Mouse (Mus musculus) intestine, embryonic 14.5 days (tissue): Measurements from ENCODE around the gene Slc26a10. TPM values are rescaled to one million over a fixed set of nuclear protein-coding genes. Genes with fewer than 3 reads are reported as not detected.
"Not testable (repeated sequence)": the region's sequence is repeated elsewhere in the genome, so short reads cannot be mapped to it uniquely, and the experiment has no call there.

Experiments used
- ATAC-seq: fragments of 200-750 bp; cut with Nextera tagmentation; replicated peaks from 2 replicates; pipeline ENCODE4 v1.8.0; 2017; ENCODE audit warnings: low read depth, moderate number of reproducible peaks, moderate TSS enrichment, moderate library complexity; ENCODE audit not compliant: low FRiP score, low TSS enrichment
- DNase-seq: peaks from one replicate; pipeline ENCODE4 v3.0.0-alpha.2; 2018; ENCODE audit warnings: low spot score
- H3K27ac ChIP-seq: fragments of 300-500 bp; sonication (generic); 2 replicates; pipeline ENCODE4 v1.5.1; 2014; ENCODE audit warnings: low read depth, mild to moderate bottlenecking, control low read depth
- H3K27me3 ChIP-seq: fragments of 300-500 bp; sonication (generic); replicated peaks from 2 replicates; pipeline ENCODE4 v1.6.1; 2014; ENCODE audit warnings: low read length, control low read depth; ENCODE audit not compliant: control insufficient read depth, insufficient read depth
- H3K36me3 ChIP-seq: fragments of 300-500 bp; sonication (generic); 2 replicates; pipeline ENCODE4 v1.6.1; 2014; ENCODE audit warnings: low read length, control low read depth; ENCODE audit not compliant: control insufficient read depth, insufficient read depth
- H3K4me1 ChIP-seq: fragments of 300-500 bp; sonication (generic); replicated peaks from 2 replicates; pipeline ENCODE4 v1.6.1; 2014; ENCODE audit warnings: low read length, control low read depth, mixed read lengths; ENCODE audit not compliant: control insufficient read depth, insufficient read depth
- H3K4me2 ChIP-seq: fragments of 300-500 bp; sonication (generic); 2 replicates; pipeline ENCODE4 v1.6.1; 2014; ENCODE audit warnings: low read length
- H3K4me3 ChIP-seq: fragments of 300-500 bp; sonication (generic); 2 replicates; pipeline ENCODE4 v1.5.1; 2014; ENCODE audit warnings: low read depth, low read length, control low read depth, mixed read lengths
- H3K9ac ChIP-seq: fragments of 300-500 bp; sonication (generic); 2 replicates; pipeline ENCODE4 v1.6.1; 2014; ENCODE audit warnings: mild to moderate bottlenecking, low read length
- H3K9me3 ChIP-seq: fragments of 300-500 bp; sonication (generic); 2 replicates; pipeline ENCODE4 v1.6.1; 2016; ENCODE audit warnings: low read length, control low read depth; ENCODE audit not compliant: control insufficient read depth
- WGBS: fragments of 180-500 bp; shearing (Covaris S2); extraction: QIAGEN DNeasy Blood & Tissue Kit; methylation state at CpG from one replicate; pipeline ENCODE4 v1.1.7; 2014; 5-methylcytosine and 5-hydroxymethylcytosine counted together
- polyA plus RNA-seq: library from polyadenylated mRNA; unstranded; fragments of >200 nt; fragmentation: Nextera tagmentation; extraction: Ambion mirVana; gene quantifications from 2 replicates; pipeline ENCODE4 v1.2.1, GENCODE M21; 2014

The Slc26a10 gene
- polyA plus RNA-seq, 1 experiment from 2014 or later = 1.3 TPM

GRCm38 (mm10) chr10:127135118-127135836 lies 45.2 kb downstream of the Slc26a10 start:
- H3K4me2 ChIP-seq = no peak overlapping the region
- no peak overlapping the region for H3K9ac ChIP-seq
- no peaks in the 10 kb centered on the region for H3K36me3 ChIP-seq
- no peak overlapping the region for H3K4me3 ChIP-seq
- no peaks in the 10 kb centered on the region for H3K9me3 ChIP-seq
- ATAC-seq (no peak), DNase-seq (no peak)
- WGBS = 41% methylated on average over 8 of the region's 8 CpGs
- H3K27ac ChIP-seq = no peak overlapping the region
- no peaks in the 10 kb centered on the region for H3K27me3 ChIP-seq
- no peaks in the 10 kb centered on the region for H3K4me1 ChIP-seq

GRCm38 (mm10) chr10:127134394-127135035 lies 45.9 kb downstream of the Slc26a10 start:
- H3K27ac ChIP-seq = not testable (repeated sequence)

GRCm38 (mm10) chr10:127132469-127132868 lies 48.0 kb downstream of the Slc26a10 start:
- H3K27me3 ChIP-seq = no peaks in the 10 kb centered on the region
- H3K4me3 ChIP-seq = no peak overlapping the region
- H3K9ac ChIP-seq = no peak overlapping the region
- WGBS = 50% methylated on average over 5 of the region's 5 CpGs
- ATAC-seq = peak; percentile 67
- DNase-seq = no peak
- no peaks in the 10 kb centered on the region for H3K4me1 ChIP-seq
- no peaks in the 10 kb centered on the region for H3K36me3 ChIP-seq
- no peak overlapping the region for H3K4me2 ChIP-seq
- H3K27ac ChIP-seq = peak overlapping the region; percentile 29; the same call in 1 of the 2 replicates
- H3K9me3 ChIP-seq = no peaks in the 10 kb centered on the region

More at GRCm38 (mm10) chr10:127134394-127135035, 45.9 kb downstream of the Slc26a10 start:
- not testable (repeated sequence) for H3K36me3 ChIP-seq, H3K27me3 ChIP-seq, H3K9me3 ChIP-seq, H3K4me3 ChIP-seq, ATAC-seq, H3K9ac ChIP-seq, H3K4me2 ChIP-seq, DNase-seq, H3K4me1 ChIP-seq
- 71% methylated on average over 3 of the region's 3 CpGs for WGBS

- Histone ChIP-seq H3K9ac (no peak overlapping the region), H3K4me1 (no peaks in the 10 kb centered on the region)
- no peak for ATAC-seq
Observed at GRCm38 (mm10) chr10:127129431-127129830, 51.0 kb downstream of the Slc26a10 start.

GRCm38 (mm10) chr10:127127711-127128279 lies 52.6 kb downstream of the Slc26a10 start:
- Histone ChIP-seq H3K4me1 (peaks cover 6% of the 10 kb centered on the region; the same call in 1 of the 2 replicates), H3K9ac (no peak overlapping the region), H3K4me3 (no peak overlapping the region), H3K27me3 (no peaks in the 10 kb centered on the region), H3K9me3 (no peaks in the 10 kb centered on the region), H3K27ac (no peak overlapping the region), H3K4me2 (no peak overlapping the region), H3K36me3 (no peaks in the 10 kb centered on the region)
- ATAC-seq (no peak), DNase-seq (no peak)
- 78% methylated on average over 7 of the region's 7 CpGs for WGBS

More at GRCm38 (mm10) chr10:127129431-127129830, 51.0 kb downstream of the Slc26a10 start:
- H3K4me3 ChIP-seq = no peak overlapping the region
- H3K9me3 ChIP-seq = no peaks in the 10 kb centered on the region
- H3K27ac ChIP-seq = no peak overlapping the region
- H3K36me3 ChIP-seq = no peaks in the 10 kb centered on the region
- no peaks in the 10 kb centered on the region for H3K27me3 ChIP-seq
- WGBS = 64% methylated on average over 4 of the region's 4 CpGs
- no peak for DNase-seq
- H3K4me2 ChIP-seq = no peak overlapping the region

- no peaks in the 10 kb centered on the region for H3K9me3 ChIP-seq
- WGBS = 77% methylated on average over 5 of the region's 5 CpGs
- no peaks in the 10 kb centered on the region for H3K36me3 ChIP-seq
- H3K4me1 ChIP-seq = peaks cover 7% of the 10 kb centered on the region; the same call in 1 of the 2 replicates
- DNase-seq (no peak), ATAC-seq (no peak)
- no peaks in the 10 kb centered on the region for H3K27me3 ChIP-seq
- no peak overlapping the region for H3K9ac ChIP-seq
- no peak overlapping the region for H3K4me3 ChIP-seq
- no peak overlapping the region for H3K27ac ChIP-seq
- no peak overlapping the region for H3K4me2 ChIP-seq
Observed at GRCm38 (mm10) chr10:127126579-127126978, 53.9 kb downstream of the Slc26a10 start.

GRCm38 (mm10) chr10:127125210-127126001 lies 55.0 kb downstream of the Slc26a10 start:
- no peak overlapping the region for H3K4me2 ChIP-seq
- H3K27me3 ChIP-seq = no peaks in the 10 kb centered on the region
- peaks cover 9% of the 10 kb centered on the region for H3K4me1 ChIP-seq
- no peak overlapping the region for H3K4me3 ChIP-seq
- WGBS = 80% methylated on average over 9 of the region's 9 CpGs
- no peaks in the 10 kb centered on the region for H3K36me3 ChIP-seq
- ATAC-seq (no peak), DNase-seq (no peak)
- H3K9me3 ChIP-seq = no peaks in the 10 kb centered on the region
- no peak overlapping the region for H3K9ac ChIP-seq
- no peak overlapping the region for H3K27ac ChIP-seq

GRCm38 (mm10) chr10:127123436-127123805 lies 57.0 kb downstream of the Slc26a10 start:
- H3K36me3 ChIP-seq = peaks cover 12% of the 10 kb centered on the region
- 10% methylated on average over 4 of the region's 4 CpGs for whole genome bisulfite sequencing
- H3K9ac ChIP-seq = 0 out of 2 replicates have a peak overlapping the region, but pooled peaks have one; percentile 10
- H3K9me3 ChIP-seq = no peaks in the 10 kb centered on the region
- peak overlapping the region; percentile 48 for H3K4me2 ChIP-seq
- ATAC-seq (no peak), DNase-seq (peak; percentile 78)
- H3K27me3 ChIP-seq = no peaks in the 10 kb centered on the region
- no peak overlapping the region for H3K27ac ChIP-seq
- peak overlapping the region; percentile 18 for H3K4me3 ChIP-seq
- H3K4me1 ChIP-seq = peaks cover 13% of the 10 kb centered on the region
